Mouse (Mus musculus): ENCODE results near the gene Lgmn.

- TF ChIP-seq CTCF (IDR thresholded peaks at IDR 0.05; ENCODE audit: borderline replicate concordance, insufficient read depth, low read length) (no peak), POLR2A (IDR thresholded peaks at IDR 0.05; ENCODE audit: low read depth, low read length) (no peak)
Measured at GRCm38 (mm10) chr12:102350997-102351396, 88.6 kb downstream of the Lgmn start.
